Mouse (Mus musculus) limb, embryonic 14.5 days (tissue): Measurements from ENCODE around the gene Gmpr. TPM values are rescaled to one million over a fixed set of nuclear protein-coding genes. Genes with fewer than 3 reads are reported as not detected.

Source experiments
- ATAC-seq: fragments of 200-750 bp; cut with Nextera tagmentation; 2 replicates; pipeline ENCODE4 v1.8.0; 2017; ENCODE audit warnings: low read depth, moderate number of reproducible peaks, moderate TSS enrichment; ENCODE audit not compliant: low FRiP score
- DNase-seq: peaks from one replicate; pipeline ENCODE4 v3.0.0-alpha.2; 2015; ENCODE audit warnings: low spot score
- H3K27ac ChIP-seq: fragments of 300-500 bp; sonication (generic); replicated peaks from 2 replicates; pipeline ENCODE4 v1.5.1; 2014; ENCODE audit warnings: low read depth, mild to moderate bottlenecking, low read length, moderate library complexity, mixed read lengths
- H3K27me3 ChIP-seq: fragments of 300-500 bp; sonication (generic); 2 replicates; pipeline ENCODE4 v1.6.1; 2014; ENCODE audit warnings: low read length, mixed read lengths; ENCODE audit not compliant: control insufficient read depth, insufficient read depth
- H3K36me3 ChIP-seq: fragments of 300-500 bp; sonication (generic); 2 replicates; pipeline ENCODE4 v1.6.1; 2014; ENCODE audit warnings: mild to moderate bottlenecking, low read length, moderate library complexity, mixed read lengths; ENCODE audit not compliant: control insufficient read depth, insufficient read depth
- H3K4me1 ChIP-seq: fragments of 300-500 bp; sonication (generic); 2 replicates; pipeline ENCODE4 v1.6.1; 2014; ENCODE audit warnings: antibody characterized with exemption, low read length, mixed read lengths; ENCODE audit not compliant: control insufficient read depth, insufficient read depth
- H3K4me2 ChIP-seq: fragments of 300-500 bp; sonication (generic); replicated peaks from 2 replicates; pipeline ENCODE4 v1.6.1; 2014; ENCODE audit warnings: low read depth, mild to moderate bottlenecking, low read length, moderate library complexity; ENCODE audit not compliant: severe bottlenecking
- H3K4me3 ChIP-seq: fragments of 300-500 bp; sonication (generic); replicated peaks from 2 replicates; pipeline ENCODE4 v1.5.1; 2014; ENCODE audit warnings: low read length
- H3K9ac ChIP-seq: fragments of 300-500 bp; sonication (generic); 2 replicates; pipeline ENCODE4 v1.6.1; 2014; ENCODE audit warnings: mild to moderate bottlenecking, low read depth, low read length, moderate library complexity; ENCODE audit not compliant: severe bottlenecking
- H3K9me3 ChIP-seq: fragments of 300-500 bp; sonication (generic); 2 replicates; pipeline ENCODE4 v1.6.1; 2016; ENCODE audit warnings: low read length; ENCODE audit not compliant: control insufficient read depth
- POLR2A ChIP-seq: fragments of 200-500 bp; IDR thresholded peaks from 2 replicates; pipeline ENCODE4 v1.8.0; 2012; ENCODE audit warnings: inconsistent platforms, mild to moderate bottlenecking, moderate library complexity, borderline replicate concordance; ENCODE audit not compliant: insufficient read depth, insufficient read length; ENCODE audit errors: extremely low read depth
- WGBS: fragments of 180-500 bp; shearing (Covaris S2); extraction: QIAGEN DNeasy Blood & Tissue Kit; methylation state at CpG from one replicate; pipeline ENCODE4 v1.1.7; 2014; 5-methylcytosine and 5-hydroxymethylcytosine counted together
- polyA plus RNA-seq, 2 experiments: library from polyadenylated mRNA; depleted of rRNA in 1 of 2; stranded (reverse) in 1 of 2; unstranded in 1 of 2; fragments of >200 nt; fragmentation: Nextera tagmentation in 1 of 2; extraction: Ambion mirVana in 1 of 2; gene quantifications; 2 replicates each; pipeline versions ENCODE4 v1.2.1 to v1.2.3; 2012 to 2014

Gmpr gene
- polyA plus RNA-seq, 2 experiments = 21.3 to 36.8 TPM

GRCm38 (mm10) chr13:45530754-45531153, 23.5 kb downstream of the Gmpr start:
- Histone ChIP-seq H3K4me3 (no peak overlapping the region), H3K27ac (no peak overlapping the region; the same call in 1 of the 2 replicates), H3K36me3 (no peaks in the 10 kb centered on the region), H3K4me1 (peaks cover 10% of the 10 kb centered on the region), H3K9ac (no peak overlapping the region; the same call in 1 of the 2 replicates), H3K4me2 (no peak overlapping the region), H3K27me3 (no peaks in the 10 kb centered on the region), H3K9me3 (no peaks in the 10 kb centered on the region)
- no peak for TF ChIP-seq POLR2A
- DNase-seq (peak; percentile 59), ATAC-seq (0 out of 2 replicates have a peak, but pooled peaks have one; percentile 51)
- WGBS = 28% methylated on average over 6 of the region's 6 CpGs

- DNase-seq (no peak), ATAC-seq (no peak)
- no peak overlapping the region for H3K27ac ChIP-seq
These were observed 28.6 kb downstream of the Gmpr start for GRCm38 (mm10) chr13:45535731-45536453.

GRCm38 (mm10) chr13:45537110-45537509, 29.9 kb downstream of the Gmpr start:
- Histone ChIP-seq H3K4me1 (0 out of 2 replicates have a peak, but pooled peaks cover 3% of the 10 kb centered on the region), H3K4me3 (no peak overlapping the region), H3K27me3 (no peaks in the 10 kb centered on the region), H3K9ac (no peak overlapping the region), H3K9me3 (no peaks in the 10 kb centered on the region), H3K27ac (no peak overlapping the region), H3K4me2 (no peak overlapping the region), H3K36me3 (no peaks in the 10 kb centered on the region)
- TF ChIP-seq POLR2A = no peak
- no peak for DNase-seq
- ATAC-seq = no peak
- 83% methylated on average over 9 of the region's 9 CpGs for WGBS

More at GRCm38 (mm10) chr13:45535731-45536453, 28.6 kb downstream of the Gmpr start:
- Histone ChIP-seq H3K9ac (no peak overlapping the region), H3K36me3 (no peaks in the 10 kb centered on the region), H3K27me3 (no peaks in the 10 kb centered on the region), H3K4me2 (no peak overlapping the region), H3K4me1 (peaks cover 7% of the 10 kb centered on the region; the same call in 1 of the 2 replicates), H3K4me3 (no peak overlapping the region), H3K9me3 (no peaks in the 10 kb centered on the region)
- no peak for TF ChIP-seq POLR2A
- WGBS = 83% methylated on average over 9 of the region's 9 CpGs

- no peaks in the 10 kb centered on the region for H3K9me3 ChIP-seq
- 75% methylated on average over 9 of the region's 9 CpGs for WGBS
These were observed 30.8 kb downstream of the Gmpr start for GRCm38 (mm10) chr13:45538091-45538490.

GRCm38 (mm10) chr13:45538532-45539204, 31.4 kb downstream of the Gmpr start:
- H3K4me3 ChIP-seq = peak overlapping the region; percentile 32
- H3K4me2 ChIP-seq = peak overlapping the region; percentile 55
- peak overlapping the region; percentile 40; the same call in 1 of the 2 replicates for H3K9ac ChIP-seq
- H3K4me1 ChIP-seq = 0 out of 2 replicates have a peak, but pooled peaks cover 3% of the 10 kb centered on the region
- H3K27me3 ChIP-seq = no peaks in the 10 kb centered on the region
- TF ChIP-seq POLR2A = peak; percentile 18; the same call in 1 of the 2 replicates
- H3K27ac ChIP-seq = no peak overlapping the region
- no peaks in the 10 kb centered on the region for H3K9me3 ChIP-seq
- 25% methylated on average over 10 of the region's 10 CpGs for WGBS
- no peaks in the 10 kb centered on the region for H3K36me3 ChIP-seq
- DNase-seq = peak; percentile 85
- ATAC-seq = peak; percentile 89

More at GRCm38 (mm10) chr13:45538091-45538490, 30.8 kb downstream of the Gmpr start:
- Histone ChIP-seq H3K9ac (no peak overlapping the region), H3K4me3 (no peak overlapping the region), H3K27ac (no peak overlapping the region), H3K4me2 (no peak overlapping the region), H3K36me3 (no peaks in the 10 kb centered on the region), H3K27me3 (no peaks in the 10 kb centered on the region), H3K4me1 (0 out of 2 replicates have a peak, but pooled peaks cover 3% of the 10 kb centered on the region)
- DNase-seq (no peak), ATAC-seq (no peak)
- no peak for TF ChIP-seq POLR2A
